Mouse (Mus musculus): ENCODE data around the gene Tnc. TPM values are rescaled to one million over a fixed set of nuclear protein-coding genes. Genes with fewer than 3 reads are reported as not detected.

Gene Tnc
- total and polyA plus RNA-seq, 2 experiments from 2014 or later: 37.7 to 166 TPM

GRCm38 (mm10) chr4:64033191-64033590, 13.6 kb downstream of the Tnc start:
- Histone ChIP-seq H3K4me3 (ENCODE audit: low read length) (no peak overlapping the region), H3K27me3 (ENCODE audit: insufficient read depth, low read length) (no peaks in the 10 kb centered on the region), H3K4me2 (ENCODE audit: low read depth, low read length) (no peak overlapping the region), H3K4me1 (ENCODE audit: insufficient read depth, low read length) (no peaks in the 10 kb centered on the region), H3K9ac (replicated peaks; ENCODE audit: low read length) (no peak overlapping the region), H3K27ac (no peak overlapping the region), H3K36me3 (ENCODE audit: insufficient read depth, low read length) (no peaks in the 10 kb centered on the region), H3K9me3 (ENCODE audit: low read length) (no peaks in the 10 kb centered on the region)
- DNase-seq (ENCODE audit: low spot score) (no peak), ATAC-seq (no peak)
- TF ChIP-seq CTCF (IDR thresholded peaks at IDR 0.05; ENCODE audit: low read depth): no peak
- WGBS: 48% methylated on average over 2 of the region's 2 CpGs

GRCm38 (mm10) chr4:64029486-64029885, 17.3 kb downstream of the Tnc start:
- no peak for DNase-seq (ENCODE audit: low spot score)
- TF ChIP-seq CTCF (IDR thresholded peaks at IDR 0.05; ENCODE audit: low read depth): no peak
- no peak overlapping the region for H3K27ac ChIP-seq
- 79% methylated on average over 1 of the region's 1 CpGs for WGBS
- H3K27me3 ChIP-seq (ENCODE audit: insufficient read depth, low read length): no peaks in the 10 kb centered on the region
- H3K9ac ChIP-seq (replicated peaks; ENCODE audit: low read length): no peak overlapping the region
- no peaks in the 10 kb centered on the region for H3K36me3 ChIP-seq (ENCODE audit: insufficient read depth, low read length)
- no peak overlapping the region for H3K4me3 ChIP-seq (ENCODE audit: low read length)
- no peaks in the 10 kb centered on the region for H3K4me1 ChIP-seq (ENCODE audit: insufficient read depth, low read length)
- no peak for ATAC-seq
- H3K9me3 ChIP-seq (ENCODE audit: low read length): no peaks in the 10 kb centered on the region
- H3K4me2 ChIP-seq (ENCODE audit: low read depth, low read length): no peak overlapping the region

- Histone ChIP-seq H3K9ac (replicated peaks; ENCODE audit: low read length) (no peak overlapping the region), H3K4me2 (ENCODE audit: low read depth, low read length) (no peak overlapping the region), H3K27me3 (ENCODE audit: insufficient read depth, low read length) (no peaks in the 10 kb centered on the region), H3K36me3 (ENCODE audit: insufficient read depth, low read length) (no peaks in the 10 kb centered on the region; the same call in 1 of the 2 replicates), H3K27ac (no peak overlapping the region), H3K4me3 (ENCODE audit: low read length) (no peak overlapping the region), H3K9me3 (ENCODE audit: low read length) (no peaks in the 10 kb centered on the region), H3K4me1 (ENCODE audit: insufficient read depth, low read length) (no peaks in the 10 kb centered on the region)
- ATAC-seq: no peak
- no peak for DNase-seq (ENCODE audit: low spot score)
- TF ChIP-seq CTCF (IDR thresholded peaks at IDR 0.05; ENCODE audit: low read depth): no peak
- WGBS: 80% methylated on average over 6 of the region's 6 CpGs
Measured at GRCm38 (mm10) chr4:64025591-64025990, 21.2 kb downstream of the Tnc start.

- DNase-seq (ENCODE audit: low spot score): no peak
- 55% methylated on average over 4 of the region's 4 CpGs for WGBS
Measured at GRCm38 (mm10) chr4:64024041-64024779, 22.6 kb downstream of the Tnc start.

GRCm38 (mm10) chr4:64020930-64021589, 25.8 kb downstream of the Tnc start:
- TF ChIP-seq CTCF (IDR thresholded peaks at IDR 0.05; ENCODE audit: low read depth): no peak
- Histone ChIP-seq H3K4me1 (ENCODE audit: insufficient read depth, low read length) (no peaks in the 10 kb centered on the region), H3K9ac (replicated peaks; ENCODE audit: low read length) (no peak overlapping the region), H3K27me3 (ENCODE audit: insufficient read depth, low read length) (no peaks in the 10 kb centered on the region), H3K27ac (no peak overlapping the region), H3K36me3 (ENCODE audit: insufficient read depth, low read length) (no peaks in the 10 kb centered on the region; the same call in 1 of the 2 replicates), H3K4me3 (ENCODE audit: low read length) (no peak overlapping the region), H3K9me3 (ENCODE audit: low read length) (no peaks in the 10 kb centered on the region), H3K4me2 (ENCODE audit: low read depth, low read length) (no peak overlapping the region)
- DNase-seq (ENCODE audit: low spot score): no peak
- 94% methylated on average over 10 of the region's 10 CpGs for WGBS
- ATAC-seq: no peak

More at GRCm38 (mm10) chr4:64024041-64024779, 22.6 kb downstream of the Tnc start:
- H3K27ac ChIP-seq: no peak overlapping the region
- H3K4me2 ChIP-seq (ENCODE audit: low read depth, low read length): no peak overlapping the region
- no peaks in the 10 kb centered on the region for H3K27me3 ChIP-seq (ENCODE audit: insufficient read depth, low read length)
- no peak overlapping the region for H3K9ac ChIP-seq (replicated peaks; ENCODE audit: low read length)
- H3K4me1 ChIP-seq (ENCODE audit: insufficient read depth, low read length): no peaks in the 10 kb centered on the region
- H3K9me3 ChIP-seq (ENCODE audit: low read length): no peaks in the 10 kb centered on the region
- TF ChIP-seq CTCF (IDR thresholded peaks at IDR 0.05; ENCODE audit: low read depth): no peak
- H3K4me3 ChIP-seq (ENCODE audit: low read length): no peak overlapping the region
- no peak for ATAC-seq
- no peaks in the 10 kb centered on the region; the same call in 1 of the 2 replicates for H3K36me3 ChIP-seq (ENCODE audit: insufficient read depth, low read length)

- WGBS: 90% methylated on average over 8 of the region's 8 CpGs
- Histone ChIP-seq H3K4me1 (ENCODE audit: insufficient read depth, low read length) (no peaks in the 10 kb centered on the region), H3K36me3 (ENCODE audit: insufficient read depth, low read length) (no peaks in the 10 kb centered on the region; the same call in 1 of the 2 replicates), H3K9me3 (ENCODE audit: low read length) (no peaks in the 10 kb centered on the region), H3K27ac (no peak overlapping the region), H3K9ac (replicated peaks; ENCODE audit: low read length) (no peak overlapping the region), H3K27me3 (ENCODE audit: insufficient read depth, low read length) (no peaks in the 10 kb centered on the region), H3K4me2 (ENCODE audit: low read depth, low read length) (no peak overlapping the region), H3K4me3 (ENCODE audit: low read length) (no peak overlapping the region)
- ATAC-seq (no peak), DNase-seq (ENCODE audit: low spot score) (no peak)
- no peak for TF ChIP-seq CTCF (IDR thresholded peaks at IDR 0.05; ENCODE audit: low read depth)
Measured at GRCm38 (mm10) chr4:64020151-64020550, 26.7 kb downstream of the Tnc start.

- Histone ChIP-seq H3K4me1 (ENCODE audit: insufficient read depth, low read length) (0 out of 2 replicates have a peak, but pooled peaks cover 4% of the 10 kb centered on the region), H3K9ac (replicated peaks; ENCODE audit: low read length) (no peak overlapping the region), H3K4me2 (ENCODE audit: low read depth, low read length) (no peak overlapping the region), H3K27me3 (ENCODE audit: insufficient read depth, low read length) (no peaks in the 10 kb centered on the region), H3K4me3 (ENCODE audit: low read length) (no peak overlapping the region), H3K27ac (no peak overlapping the region), H3K9me3 (ENCODE audit: low read length) (no peaks in the 10 kb centered on the region), H3K36me3 (ENCODE audit: insufficient read depth, low read length) (no peaks in the 10 kb centered on the region)
- DNase-seq (ENCODE audit: low spot score) (no peak), ATAC-seq (no peak)
- 28% methylated on average over 2 of the region's 2 CpGs for WGBS
- TF ChIP-seq CTCF (IDR thresholded peaks at IDR 0.05; ENCODE audit: low read depth): no peak
Measured at GRCm38 (mm10) chr4:64011308-64011707, 35.5 kb downstream of the Tnc start.
